In the genomic region with DNA sequence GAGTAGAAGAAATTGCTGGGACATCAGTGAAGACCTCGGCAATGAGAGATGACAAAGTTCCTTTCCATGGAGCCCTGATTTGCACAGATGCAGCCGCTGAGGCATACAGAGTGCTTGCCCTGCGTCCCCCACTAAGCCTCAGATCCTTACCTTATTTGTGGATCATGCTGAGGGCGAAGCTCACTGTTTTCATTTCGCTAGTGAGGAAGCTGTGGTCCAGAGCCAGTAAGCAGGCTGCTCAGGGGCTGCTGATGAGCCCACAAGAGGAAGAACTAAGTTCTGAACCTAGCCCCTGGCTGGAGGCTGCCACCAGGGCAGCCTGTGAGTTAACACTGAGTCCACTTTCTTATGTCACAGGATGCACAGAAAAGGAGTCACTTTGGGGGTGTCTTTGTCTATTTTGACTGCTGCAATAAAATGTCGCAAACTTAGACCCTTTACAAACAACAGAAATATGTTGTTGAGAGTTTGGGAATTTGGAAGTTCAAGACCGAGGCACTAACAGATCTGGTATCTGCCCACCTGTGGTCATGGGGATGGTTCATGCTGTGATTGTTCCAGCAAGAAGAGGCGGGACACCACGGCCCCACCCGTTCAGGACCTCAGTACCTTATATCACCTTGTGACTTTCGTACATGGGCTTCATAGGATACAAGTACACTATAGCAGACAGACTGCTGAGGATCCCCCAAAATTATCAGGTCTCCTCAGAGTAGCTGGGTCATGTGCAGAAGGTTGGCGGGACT, we compare ENCODE assay signal across 10 mouse cellular contexts.
A peak's percentile ranks its signal among the peaks of the same experiment; 100 is the strongest.
DNase-seq lines count a peak whose midpoint lies in the region; ATAC-seq and TF ChIP-seq lines count a peak whose summit lies in the region.
"Had no signal": no experiment of that assay in that cellular context is flagged by ENCODE, and none has a peak within 500 bp of the region (broad histone marks: within the 10 kb centered on the region; RNA-seq: fewer than 3 reads in every experiment).

No protein-coding gene starts in this region.

- peaks cover 37% of the 10 kb centered on the region for H3K4me1 ChIP-seq in kidney, embryonic 15.5 days
- peaks cover 20 to 26% of the 10 kb centered on the region in 2 experiments for H3K4me1 ChIP-seq in ES-E14 (ENCODE audit: control insufficient read depth in 2 of 2, insufficient read depth in 2 of 2, low read length in 2 of 2, poor library complexity in 1 of 2)
- H3K4me1 ChIP-seq in intestine, embryonic 15.5 days (replicated peaks): peaks cover 27% of the 10 kb centered on the region
- H3K4me1 ChIP-seq in forebrain, postnatal 0 days (ENCODE audit: insufficient read depth): peaks cover 7% of the 10 kb centered on the region; the same call in 1 of the 2 replicates

- no peaks in the 10 kb centered on the region for H3K36me3 ChIP-seq in kidney, embryonic 15.5 days
- no peaks in the 10 kb centered on the region for H3K36me3 ChIP-seq in ES-E14 (ENCODE audit: control insufficient read depth, insufficient read depth, low read length, poor library complexity, severe bottlenecking)
- H3K36me3 ChIP-seq in intestine, embryonic 15.5 days: no peaks in the 10 kb centered on the region
- H3K36me3 ChIP-seq in forebrain, postnatal 0 days (ENCODE audit: insufficient read depth): no peaks in the 10 kb centered on the region
- H3K36me3 ChIP-seq: forebrain, embryonic 15.5 days had no signal

- peak overlapping the region; percentile 39; the same call in 1 of the 2 replicates for H3K27ac ChIP-seq in kidney, embryonic 15.5 days
- H3K27ac ChIP-seq in ES-E14 (ENCODE audit: insufficient read depth, low read depth, low read length, poor library complexity, severe bottlenecking): peak overlapping the region; percentile 99
- peak overlapping the region; percentile 80 for H3K27ac ChIP-seq in intestine, embryonic 15.5 days
- no peak overlapping the region for H3K27ac ChIP-seq in forebrain, postnatal 0 days (ENCODE audit: low read depth, low read length)
- H3K27ac ChIP-seq: forebrain, embryonic 15.5 days had no signal

- H3K9me3 ChIP-seq in kidney, embryonic 15.5 days (replicated peaks): no peaks in the 10 kb centered on the region
- H3K9me3 ChIP-seq in ES-E14 (ENCODE audit: control insufficient read depth, insufficient read depth, low read depth, low read length): no peaks in the 10 kb centered on the region
- H3K9me3 ChIP-seq in intestine, embryonic 15.5 days: no peaks in the 10 kb centered on the region
- no peaks in the 10 kb centered on the region for H3K9me3 ChIP-seq in forebrain, postnatal 0 days (ENCODE audit: low read length)
- H3K9me3 ChIP-seq: forebrain, embryonic 15.5 days had no signal

- no peak for ATAC-seq in kidney, embryonic 15.5 days (replicated peaks; ENCODE audit: low FRiP score)
- ATAC-seq in intestine, embryonic 15.5 days: peak; percentile 3; the same call in 1 of the 2 replicates
- ATAC-seq in monocyte, adult 5-6 weeks (replicated peaks; ENCODE audit: insufficient number of reproducible peaks, low FRiP score, low TSS enrichment, poor library complexity, severe bottlenecking): peak; percentile 51
- no peak for ATAC-seq in forebrain, postnatal 0 days
- ATAC-seq: forebrain, embryonic 15.5 days had no signal

- no peak overlapping the region for H3K4me3 ChIP-seq in kidney, embryonic 15.5 days (replicated peaks)
- H3K4me3 ChIP-seq in ES-E14 (ENCODE audit: insufficient read depth in 1 of 2, low read depth in 1 of 2, low read length in 2 of 2, poor library complexity in 1 of 2, severe bottlenecking in 1 of 2): peak overlapping the region; percentile 1 to 25; a peak in 2 of 4 replicates
- no peak overlapping the region for H3K4me3 ChIP-seq in intestine, embryonic 15.5 days (replicated peaks)
- no peak overlapping the region for H3K4me3 ChIP-seq in forebrain, postnatal 0 days (ENCODE audit: low read depth, low read length)
- H3K4me3 ChIP-seq: forebrain, embryonic 15.5 days had no signal

- no peaks in the 10 kb centered on the region for H3K27me3 ChIP-seq in kidney, embryonic 15.5 days
- H3K27me3 ChIP-seq in intestine, embryonic 15.5 days (replicated peaks): no peaks in the 10 kb centered on the region
- no peaks in the 10 kb centered on the region for H3K27me3 ChIP-seq in forebrain, postnatal 0 days (ENCODE audit: insufficient read depth, low read length)
- H3K27me3 ChIP-seq: forebrain, embryonic 15.5 days had no signal

- 67% methylated on average over 12 of the region's 12 CpGs for WGBS in kidney, embryonic 15.5 days
- 55% methylated on average over 12 of the region's 12 CpGs for WGBS in intestine, embryonic 15.5 days
- 89% methylated on average over 12 of the region's 12 CpGs for WGBS in forebrain, postnatal 0 days

- no peak overlapping the region for H3K9ac ChIP-seq in kidney, embryonic 15.5 days
- peak overlapping the region; percentile 59; the same call in 1 of the 2 replicates for H3K9ac ChIP-seq in ES-E14 (ENCODE audit: insufficient read depth, low read depth, low read length, poor library complexity, severe bottlenecking)
- H3K9ac ChIP-seq in intestine, embryonic 15.5 days: no peak overlapping the region
- no peak overlapping the region for H3K9ac ChIP-seq in forebrain, postnatal 0 days
- H3K9ac ChIP-seq: forebrain, embryonic 15.5 days had no signal

- in situ Hi-C loops in ES-E14 (cut with MboI; ENCODE audit: low sequenced_read_pairs in 2 of 2, unreplicated experiment in 2 of 2): loop anchor here in 1 of 2 experiments (10.0 kb wide), 2 partner anchors 281 to 481 kb away; no protein-coding TSS in a partner anchor

- no peak for DNase-seq in kidney, postnatal 4 days
- DNase-seq in ES-E14 (ENCODE audit: low read depth, low spot score): no peak
- DNase-seq in adrenal gland, postnatal 25 days: no peak
- DNase-seq in frontal cortex, postnatal 14 days (ENCODE audit: low spot score in 2 of 2): no peak
- no peak for DNase-seq in forebrain, postnatal 0 days
- DNase-seq: cerebellum, adult 18-20 months had no signal

- H3K4me2 ChIP-seq in kidney, embryonic 15.5 days: no peak overlapping the region
- H3K4me2 ChIP-seq in intestine, embryonic 15.5 days (replicated peaks): 0 out of 2 replicates have a peak overlapping the region, but pooled peaks have one; percentile 3
- H3K4me2 ChIP-seq in forebrain, postnatal 0 days (ENCODE audit: low read depth): no peak overlapping the region
- H3K4me2 ChIP-seq: forebrain, embryonic 15.5 days had no signal

- TF ChIP-seq CTCF in forebrain, postnatal 0 days (IDR thresholded peaks at IDR 0.05; ENCODE audit: low read depth): no peak

TF ChIP-seq in ES-E14, 5 proteins besides CTCF, POLR2A, EP300 and RAD21:
- TF ChIP-seq HCFC1 (IDR thresholded peaks at IDR 0.05; ENCODE audit: borderline replicate concordance, insufficient read depth, low read length): no peak
- no peak for TF ChIP-seq ZNF384 (IDR thresholded peaks at IDR 0.05; ENCODE audit: low read depth, low read length)
- TF ChIP-seq MAFK (IDR thresholded peaks at IDR 0.05; ENCODE audit: insufficient read depth, low read depth, low read length): no peak
- TF ChIP-seq CHD2 (IDR thresholded peaks at IDR 0.05; ENCODE audit: low read depth, low read length): no peak
- TF ChIP-seq ZC3H11A (IDR thresholded peaks at IDR 0.05; ENCODE audit: borderline replicate concordance, low read depth, low read length): no peak

Comparison
In these comparisons a context has a peak if more than half of its experiments do, and no peak if none do; other contexts are left out.
1. ATAC-seq: peak in intestine, embryonic 15.5 days (single experiment) and monocyte, adult 5-6 weeks (single experiment); none in kidney, embryonic 15.5 days (single experiment) and forebrain, postnatal 0 days (single experiment).
2. H3K4me3 ChIP-seq: peak in ES-E14 (2 of 2); none in kidney, embryonic 15.5 days (single experiment), intestine, embryonic 15.5 days (single experiment) and forebrain, postnatal 0 days (single experiment).